Mouse (Mus musculus): Measurements from ENCODE around the gene Zfp867. TPM values are rescaled to one million over a fixed set of nuclear protein-coding genes. Genes with fewer than 3 reads are reported as not detected.

Gene Zfp867
- polyA plus RNA-seq, 1 experiment from 2014 or later: 13.0 TPM

- H3K9ac ChIP-seq (ENCODE audit: low read length): peak overlapping the region; percentile 96
- H3K9me3 ChIP-seq (ENCODE audit: control insufficient read depth, low read length): no peaks in the 10 kb centered on the region
- H3K4me3 ChIP-seq (ENCODE audit: low read depth, low read length): peak overlapping the region; percentile 89
- peaks cover 10% of the 10 kb centered on the region for H3K36me3 ChIP-seq (ENCODE audit: control insufficient read depth, insufficient read depth, low read length)
- H3K4me2 ChIP-seq (ENCODE audit: low read depth, low read length, severe bottlenecking): peak overlapping the region; percentile 93
- DNase-seq (ENCODE audit: low spot score): no peak
- WGBS: under 1% methylated on average over 14 of the region's 14 CpGs
- 0 out of 2 replicates have a peak, but pooled peaks have one; percentile 4 for ATAC-seq (replicated peaks; ENCODE audit: low FRiP score)
- peaks cover 10% of the 10 kb centered on the region; the same call in 1 of the 2 replicates for H3K4me1 ChIP-seq (replicated peaks; ENCODE audit: control insufficient read depth, insufficient read depth, low read length)
- H3K27ac ChIP-seq (ENCODE audit: low read depth, low read length): peak overlapping the region; percentile 92
- no peaks in the 10 kb centered on the region for H3K27me3 ChIP-seq (ENCODE audit: control insufficient read depth, insufficient read depth, low read length)
Observed at GRCm38 (mm10) chr11:59506713-59507074, 34.4 kb upstream of the Zfp867 start.

DNA sequence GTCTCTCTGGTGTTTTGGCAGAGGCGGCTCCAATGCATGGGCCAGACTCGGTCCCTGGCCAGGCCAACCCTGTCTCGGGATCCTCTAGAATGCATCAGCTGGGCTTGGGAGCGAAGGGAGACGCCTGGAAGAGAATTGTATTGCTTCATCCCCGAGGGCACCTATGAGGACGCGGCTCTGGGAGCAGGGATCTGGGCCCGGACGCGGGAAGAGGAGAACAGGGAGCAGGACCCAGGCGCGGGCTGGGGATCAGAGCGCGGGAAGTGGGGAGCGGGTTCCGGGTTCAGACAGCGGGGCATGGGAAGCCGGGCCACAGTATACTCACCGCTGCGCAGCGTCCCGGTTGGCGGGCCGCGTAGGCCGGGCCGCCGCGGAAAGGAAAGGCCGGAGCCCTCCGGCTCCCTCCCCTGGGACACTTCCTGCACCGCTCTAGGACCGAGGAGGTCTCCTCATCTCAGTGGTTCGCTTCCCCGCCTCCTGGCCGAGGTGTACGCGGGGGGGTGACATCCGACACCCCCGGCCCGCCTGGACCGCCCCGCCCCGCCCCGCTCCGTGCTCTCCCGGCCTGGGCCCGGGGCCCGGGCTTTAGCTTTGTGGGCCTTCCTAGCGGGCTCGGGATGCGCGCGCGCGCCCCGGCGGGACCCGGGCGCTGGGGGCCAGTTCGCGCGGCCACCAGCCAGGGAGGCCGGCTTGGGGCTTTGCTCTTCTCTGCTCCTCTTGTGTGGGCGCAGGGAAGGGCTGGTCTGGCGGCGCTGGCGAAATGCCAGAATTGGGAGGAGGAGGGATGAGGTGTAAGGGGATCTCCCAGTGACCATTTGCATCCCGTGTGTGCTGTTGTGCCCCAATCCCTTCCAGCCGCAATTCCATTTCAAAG lies 33.8 kb upstream of the Zfp867 start:
- peaks cover 10% of the 10 kb centered on the region for H3K36me3 ChIP-seq (ENCODE audit: control insufficient read depth, insufficient read depth, low read length)
- H3K27ac ChIP-seq (ENCODE audit: low read depth, low read length): peak overlapping the region; percentile 92
- peak; percentile 96 for DNase-seq (ENCODE audit: low spot score)
- peak overlapping the region; percentile 93 for H3K4me2 ChIP-seq (ENCODE audit: low read depth, low read length, severe bottlenecking)
- WGBS: under 1% methylated on average over 61 of the region's 71 CpGs
- no peaks in the 10 kb centered on the region for H3K9me3 ChIP-seq (ENCODE audit: control insufficient read depth, low read length)
- ATAC-seq (replicated peaks; ENCODE audit: low FRiP score): peak; percentile 94
- H3K4me1 ChIP-seq (replicated peaks; ENCODE audit: control insufficient read depth, insufficient read depth, low read length): peaks cover 10% of the 10 kb centered on the region; the same call in 1 of the 2 replicates
- no peaks in the 10 kb centered on the region for H3K27me3 ChIP-seq (ENCODE audit: control insufficient read depth, insufficient read depth, low read length)
- H3K4me3 ChIP-seq (ENCODE audit: low read depth, low read length): peak overlapping the region; percentile 89
- H3K9ac ChIP-seq (ENCODE audit: low read length): peak overlapping the region; percentile 96

DNA sequence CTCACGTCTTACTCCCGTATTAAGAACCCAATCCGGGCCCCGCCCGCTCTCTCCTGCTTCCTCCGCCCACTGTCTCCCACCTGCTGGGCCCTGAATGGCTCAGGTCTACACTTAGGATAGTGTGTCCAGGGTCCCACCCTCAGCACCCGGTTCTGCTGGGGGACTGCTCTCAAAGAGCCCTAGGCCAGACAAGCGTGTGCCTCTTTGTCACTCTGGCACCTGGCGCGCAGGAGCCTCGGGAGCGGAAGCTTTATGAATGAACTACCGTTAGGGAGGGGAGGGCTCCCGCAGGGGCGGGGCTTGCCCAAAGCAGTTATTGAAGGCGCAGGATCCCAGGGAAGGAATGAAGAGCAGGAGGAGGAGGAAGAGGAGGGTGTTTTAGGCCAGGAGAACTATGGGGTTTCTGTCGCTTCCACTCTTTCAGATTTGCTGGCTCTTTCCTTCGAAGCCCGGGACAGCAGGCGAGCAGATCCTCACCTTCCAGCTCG lies 33.1 kb upstream of the Zfp867 start:
- peaks cover 14% of the 10 kb centered on the region for H3K36me3 ChIP-seq (ENCODE audit: control insufficient read depth, insufficient read depth, low read length)
- peak overlapping the region; percentile 89 for H3K4me3 ChIP-seq (ENCODE audit: low read depth, low read length)
- H3K4me2 ChIP-seq (ENCODE audit: low read depth, low read length, severe bottlenecking): peak overlapping the region; percentile 93
- DNase-seq (ENCODE audit: low spot score) (peak; percentile 84), ATAC-seq (replicated peaks; ENCODE audit: low FRiP score) (peak; percentile 64)
- under 1% methylated on average over 21 of the region's 21 CpGs for WGBS
- no peaks in the 10 kb centered on the region for H3K27me3 ChIP-seq (ENCODE audit: control insufficient read depth, insufficient read depth, low read length)
- peaks cover 10% of the 10 kb centered on the region; the same call in 1 of the 2 replicates for H3K4me1 ChIP-seq (replicated peaks; ENCODE audit: control insufficient read depth, insufficient read depth, low read length)
- H3K9me3 ChIP-seq (ENCODE audit: control insufficient read depth, low read length): no peaks in the 10 kb centered on the region
- peak overlapping the region; percentile 92 for H3K27ac ChIP-seq (ENCODE audit: low read depth, low read length)
- H3K9ac ChIP-seq (ENCODE audit: low read length): peak overlapping the region; percentile 96

- no peak for ATAC-seq (replicated peaks; ENCODE audit: low FRiP score)
- no peak for DNase-seq (ENCODE audit: low spot score)
- WGBS: 93% methylated on average over 5 of the region's 5 CpGs
- Histone ChIP-seq H3K9ac (ENCODE audit: low read length) (no peak overlapping the region), H3K9me3 (ENCODE audit: control insufficient read depth, low read length) (no peaks in the 10 kb centered on the region), H3K4me3 (ENCODE audit: low read depth, low read length) (no peak overlapping the region), H3K4me1 (replicated peaks; ENCODE audit: control insufficient read depth, insufficient read depth, low read length) (peaks cover 4% of the 10 kb centered on the region; the same call in 1 of the 2 replicates), H3K27me3 (ENCODE audit: control insufficient read depth, insufficient read depth, low read length) (no peaks in the 10 kb centered on the region), H3K36me3 (ENCODE audit: control insufficient read depth, insufficient read depth, low read length) (peaks cover 33% of the 10 kb centered on the region), H3K27ac (ENCODE audit: low read depth, low read length) (no peak overlapping the region), H3K4me2 (ENCODE audit: low read depth, low read length, severe bottlenecking) (no peak overlapping the region)
Observed at GRCm38 (mm10) chr11:59501978-59502700, 29.9 kb upstream of the Zfp867 start.

GRCm38 (mm10) chr11:59497747-59498146 lies 25.5 kb upstream of the Zfp867 start:
- Histone ChIP-seq H3K27me3 (ENCODE audit: control insufficient read depth, insufficient read depth, low read length) (no peaks in the 10 kb centered on the region), H3K27ac (ENCODE audit: low read depth, low read length) (no peak overlapping the region), H3K9ac (ENCODE audit: low read length) (no peak overlapping the region), H3K4me2 (ENCODE audit: low read depth, low read length, severe bottlenecking) (no peak overlapping the region), H3K4me3 (ENCODE audit: low read depth, low read length) (no peak overlapping the region), H3K9me3 (ENCODE audit: control insufficient read depth, low read length) (no peaks in the 10 kb centered on the region), H3K36me3 (ENCODE audit: control insufficient read depth, insufficient read depth, low read length) (peaks cover 41% of the 10 kb centered on the region), H3K4me1 (replicated peaks; ENCODE audit: control insufficient read depth, insufficient read depth, low read length) (no peaks in the 10 kb centered on the region)
- DNase-seq (ENCODE audit: low spot score): no peak
- no peak for ATAC-seq (replicated peaks; ENCODE audit: low FRiP score)
- WGBS: 89% methylated on average over 7 of the region's 7 CpGs

- Histone ChIP-seq H3K27ac (ENCODE audit: low read depth, low read length) (no peak overlapping the region), H3K27me3 (ENCODE audit: control insufficient read depth, insufficient read depth, low read length) (no peaks in the 10 kb centered on the region), H3K4me1 (replicated peaks; ENCODE audit: control insufficient read depth, insufficient read depth, low read length) (no peaks in the 10 kb centered on the region), H3K9me3 (ENCODE audit: control insufficient read depth, low read length) (no peaks in the 10 kb centered on the region), H3K4me3 (ENCODE audit: low read depth, low read length) (no peak overlapping the region), H3K9ac (ENCODE audit: low read length) (no peak overlapping the region), H3K36me3 (ENCODE audit: control insufficient read depth, insufficient read depth, low read length) (peaks cover 42% of the 10 kb centered on the region), H3K4me2 (ENCODE audit: low read depth, low read length, severe bottlenecking) (no peak overlapping the region)
- ATAC-seq (replicated peaks; ENCODE audit: low FRiP score): no peak
- WGBS: 87% methylated on average over 6 of the region's 6 CpGs
- no peak for DNase-seq (ENCODE audit: low spot score)
Observed at GRCm38 (mm10) chr11:59496672-59497310, 24.5 kb upstream of the Zfp867 start.

GRCm38 (mm10) chr11:59486222-59486621 lies 13.9 kb upstream of the Zfp867 start:
- H3K9me3 ChIP-seq (ENCODE audit: control insufficient read depth, low read length): no peaks in the 10 kb centered on the region
- no peaks in the 10 kb centered on the region for H3K4me1 ChIP-seq (replicated peaks; ENCODE audit: control insufficient read depth, insufficient read depth, low read length)
- no peak for ATAC-seq (replicated peaks; ENCODE audit: low FRiP score)
- no peak overlapping the region for H3K9ac ChIP-seq (ENCODE audit: low read length)
- DNase-seq (ENCODE audit: low spot score): no peak
- no peak overlapping the region for H3K4me3 ChIP-seq (ENCODE audit: low read depth, low read length)
- WGBS: 88% methylated on average over 8 of the region's 8 CpGs
- no peak overlapping the region for H3K4me2 ChIP-seq (ENCODE audit: low read depth, low read length, severe bottlenecking)
- peaks cover 19% of the 10 kb centered on the region for H3K36me3 ChIP-seq (ENCODE audit: control insufficient read depth, insufficient read depth, low read length)
- no peaks in the 10 kb centered on the region for H3K27me3 ChIP-seq (ENCODE audit: control insufficient read depth, insufficient read depth, low read length)
- H3K27ac ChIP-seq (ENCODE audit: low read depth, low read length): no peak overlapping the region

DNA sequence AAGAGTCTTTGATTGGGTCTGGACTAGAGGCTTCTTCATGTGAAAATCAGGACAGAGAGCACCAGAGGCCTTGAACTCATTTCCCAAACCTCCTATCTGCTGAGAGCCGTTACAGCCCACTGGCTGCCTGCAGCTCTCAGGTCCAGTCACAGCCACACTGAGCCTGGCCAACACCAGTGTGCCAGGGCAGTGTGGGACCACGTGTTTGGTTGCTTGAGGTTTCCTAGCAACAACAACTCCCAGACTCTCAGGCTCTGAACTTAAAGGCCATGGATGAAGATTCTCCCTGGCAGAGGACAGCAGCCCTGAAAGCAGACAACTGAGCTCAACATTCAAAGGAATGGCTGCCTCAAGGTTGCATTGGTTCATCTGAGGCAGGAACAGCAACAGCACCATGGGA lies 13.4 kb upstream of the Zfp867 start:
- Histone ChIP-seq H3K9me3 (ENCODE audit: control insufficient read depth, low read length) (no peaks in the 10 kb centered on the region), H3K4me1 (replicated peaks; ENCODE audit: control insufficient read depth, insufficient read depth, low read length) (no peaks in the 10 kb centered on the region), H3K27me3 (ENCODE audit: control insufficient read depth, insufficient read depth, low read length) (no peaks in the 10 kb centered on the region), H3K4me3 (ENCODE audit: low read depth, low read length) (no peak overlapping the region), H3K9ac (ENCODE audit: low read length) (no peak overlapping the region), H3K36me3 (ENCODE audit: control insufficient read depth, insufficient read depth, low read length) (peaks cover 19% of the 10 kb centered on the region), H3K4me2 (ENCODE audit: low read depth, low read length, severe bottlenecking) (no peak overlapping the region), H3K27ac (ENCODE audit: low read depth, low read length) (no peak overlapping the region)
- ATAC-seq (replicated peaks; ENCODE audit: low FRiP score): no peak
- 68% methylated on average over 2 of the region's 2 CpGs for WGBS
- no peak for DNase-seq (ENCODE audit: low spot score)
